Mouse (Mus musculus) lung, embryonic 16.5 days (tissue): ENCODE measurements at regions not wholly inside any gene's neighbourhood (a gene's known extent, or its start where the extent isn't known, plus 50 kb on each side); places are given as distances from the start of the nearest gene placed in this dataset.

Experiments
- ATAC-seq: fragments of 200-750 bp; cut with Nextera tagmentation; 2 replicates; pipeline ENCODE4 v1.8.0; 2017; ENCODE audit warnings: low read depth, mild to moderate bottlenecking, moderate library complexity
- H3K27ac ChIP-seq: fragments of 300-500 bp; sonication (generic); 2 replicates; pipeline ENCODE4 v1.5.1; 2014; ENCODE audit warnings: mild to moderate bottlenecking, control low read depth, low read length
- H3K27me3 ChIP-seq: fragments of 300-500 bp; sonication (generic); 2 replicates; pipeline ENCODE4 v1.6.1; 2014; ENCODE audit warnings: low read depth, low read length, mixed read lengths; ENCODE audit not compliant: control insufficient read depth, insufficient read depth
- H3K36me3 ChIP-seq: fragments of 300-500 bp; sonication (generic); 2 replicates; pipeline ENCODE4 v1.6.1; 2014; ENCODE audit warnings: low read length; ENCODE audit not compliant: control insufficient read depth, insufficient read depth
- H3K4me1 ChIP-seq: fragments of 300-500 bp; sonication (generic); replicated peaks from 2 replicates; pipeline ENCODE4 v1.6.1; 2014; ENCODE audit warnings: low read length, mixed read lengths; ENCODE audit not compliant: control insufficient read depth, insufficient read depth
- H3K4me2 ChIP-seq: fragments of 300-500 bp; sonication (generic); 2 replicates; pipeline ENCODE4 v1.6.1; 2014; ENCODE audit warnings: low read depth, low read length, control low read depth
- H3K4me3 ChIP-seq: fragments of 300-500 bp; sonication (generic); 2 replicates; pipeline ENCODE4 v1.5.1; 2014; ENCODE audit warnings: mild to moderate bottlenecking, low read length, control low read depth
- H3K9ac ChIP-seq: fragments of 300-500 bp; sonication (generic); 2 replicates; pipeline ENCODE4 v1.6.1; 2014; ENCODE audit warnings: low read length, control low read depth
- H3K9me3 ChIP-seq: fragments of 300-500 bp; sonication (generic); 2 replicates; pipeline ENCODE4 v1.6.1; 2016; ENCODE audit warnings: low read length; ENCODE audit not compliant: control insufficient read depth
- WGBS: fragments of 180-500 bp; shearing (Covaris S2); extraction: QIAGEN DNeasy Blood & Tissue Kit; methylation state at CpG from one replicate; pipeline ENCODE4 v1.1.7; 2014; 5-methylcytosine and 5-hydroxymethylcytosine counted together

- WGBS: 78% methylated on average over 2 of the region's 2 CpGs
- no peaks in the 10 kb centered on the region for H3K9me3 ChIP-seq
- H3K27me3 ChIP-seq: no peaks in the 10 kb centered on the region
- no peak overlapping the region for H3K4me3 ChIP-seq
- no peak for ATAC-seq
- no peak overlapping the region for H3K4me2 ChIP-seq
- H3K27ac ChIP-seq: no peak overlapping the region
- H3K4me1 ChIP-seq: no peaks in the 10 kb centered on the region
- H3K9ac ChIP-seq: no peak overlapping the region
- H3K36me3 ChIP-seq: no peaks in the 10 kb centered on the region
Measured at GRCm38 (mm10) chr2:10864451-10864850, 307.5 kb upstream of the Prkcq start.

GRCm38 (mm10) chr2:10874303-10874702, 297.6 kb upstream of the Prkcq start:
- H3K9me3 ChIP-seq: no peaks in the 10 kb centered on the region
- no peaks in the 10 kb centered on the region for H3K4me1 ChIP-seq
- no peak overlapping the region for H3K4me3 ChIP-seq
- H3K9ac ChIP-seq: no peak overlapping the region
- H3K27ac ChIP-seq: no peak overlapping the region
- WGBS: 71% methylated on average over 4 of the region's 4 CpGs
- H3K4me2 ChIP-seq: no peak overlapping the region
- ATAC-seq: no peak
- no peaks in the 10 kb centered on the region for H3K36me3 ChIP-seq
- no peaks in the 10 kb centered on the region for H3K27me3 ChIP-seq

DNA sequence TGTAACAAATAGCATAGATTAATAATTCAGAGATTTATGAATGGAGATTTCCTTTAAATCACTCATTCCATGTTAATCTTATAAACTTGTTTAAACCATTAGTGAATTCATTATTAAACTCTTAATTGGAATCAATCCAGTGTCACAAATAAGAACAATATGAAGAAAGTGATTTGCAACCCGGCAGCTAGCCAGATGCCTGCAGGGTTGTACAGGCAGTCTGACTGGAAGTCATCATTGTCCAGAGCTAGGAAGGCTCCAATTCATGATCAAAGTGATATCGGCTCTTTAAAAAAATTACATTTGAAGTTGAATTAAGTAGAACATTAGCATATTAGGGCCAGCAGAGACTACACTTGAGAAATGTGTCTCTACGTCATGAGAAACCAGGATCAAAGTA, 270.0 kb upstream of the Prkcq start:
- no peaks in the 10 kb centered on the region for H3K4me1 ChIP-seq
- ATAC-seq: no peak
- H3K4me2 ChIP-seq: no peak overlapping the region
- no peak overlapping the region for H3K27ac ChIP-seq
- 69% methylated on average over 3 of the region's 3 CpGs for WGBS
- no peaks in the 10 kb centered on the region for H3K27me3 ChIP-seq
- H3K4me3 ChIP-seq: no peak overlapping the region
- no peak overlapping the region for H3K9ac ChIP-seq
- no peaks in the 10 kb centered on the region for H3K36me3 ChIP-seq
- H3K9me3 ChIP-seq: no peaks in the 10 kb centered on the region

- no peak overlapping the region for H3K27ac ChIP-seq
- H3K4me1 ChIP-seq: no peaks in the 10 kb centered on the region
- H3K9ac ChIP-seq: no peak overlapping the region
- no peaks in the 10 kb centered on the region for H3K9me3 ChIP-seq
- H3K4me3 ChIP-seq: no peak overlapping the region
- H3K27me3 ChIP-seq: no peaks in the 10 kb centered on the region
- no peak overlapping the region for H3K4me2 ChIP-seq
- no peak for ATAC-seq
- no peaks in the 10 kb centered on the region for H3K36me3 ChIP-seq
Measured at GRCm38 (mm10) chr2:10919955-10920354, 252.0 kb upstream of the Prkcq start.

- Histone ChIP-seq H3K9me3 (no peaks in the 10 kb centered on the region), H3K4me3 (no peak overlapping the region), H3K27me3 (no peaks in the 10 kb centered on the region), H3K4me2 (no peak overlapping the region), H3K9ac (no peak overlapping the region), H3K4me1 (no peaks in the 10 kb centered on the region), H3K36me3 (no peaks in the 10 kb centered on the region), H3K27ac (no peak overlapping the region)
- WGBS: 59% methylated on average over 8 of the region's 8 CpGs
- ATAC-seq: no peak
Measured at GRCm38 (mm10) chr2:10920686-10921485, 251.0 kb upstream of the Prkcq start.

GRCm38 (mm10) chr2:10921486-10922450, 250.1 kb upstream of the Prkcq start:
- H3K4me3 ChIP-seq: no peak overlapping the region
- no peaks in the 10 kb centered on the region for H3K4me1 ChIP-seq
- WGBS: 34% methylated on average over 13 of the region's 13 CpGs

GRCm38 (mm10) chr2:10923984-10924383, 247.9 kb upstream of the Prkcq start:
- 68% methylated on average over 4 of the region's 4 CpGs for WGBS
- no peak overlapping the region for H3K9ac ChIP-seq
- no peaks in the 10 kb centered on the region for H3K36me3 ChIP-seq
- no peaks in the 10 kb centered on the region for H3K9me3 ChIP-seq
- H3K27me3 ChIP-seq: no peaks in the 10 kb centered on the region
- no peak overlapping the region for H3K4me2 ChIP-seq
- no peak overlapping the region for H3K27ac ChIP-seq
- H3K4me1 ChIP-seq: no peaks in the 10 kb centered on the region
- ATAC-seq: no peak
- no peak overlapping the region for H3K4me3 ChIP-seq

More at GRCm38 (mm10) chr2:10921486-10922450, 250.1 kb upstream of the Prkcq start:
- H3K4me2 ChIP-seq: no peak overlapping the region
- no peaks in the 10 kb centered on the region for H3K9me3 ChIP-seq
- no peak overlapping the region for H3K27ac ChIP-seq
- no peak overlapping the region for H3K9ac ChIP-seq
- H3K36me3 ChIP-seq: no peaks in the 10 kb centered on the region
- no peaks in the 10 kb centered on the region for H3K27me3 ChIP-seq
- no peak for ATAC-seq

GRCm38 (mm10) chr2:10925361-10925760, 246.5 kb upstream of the Prkcq start:
- Histone ChIP-seq H3K27ac (no peak overlapping the region), H3K9me3 (no peaks in the 10 kb centered on the region), H3K27me3 (no peaks in the 10 kb centered on the region), H3K9ac (no peak overlapping the region), H3K4me3 (no peak overlapping the region), H3K36me3 (no peaks in the 10 kb centered on the region), H3K4me2 (no peak overlapping the region), H3K4me1 (no peaks in the 10 kb centered on the region)
- no peak for ATAC-seq
- 61% methylated on average over 7 of the region's 7 CpGs for WGBS

DNA sequence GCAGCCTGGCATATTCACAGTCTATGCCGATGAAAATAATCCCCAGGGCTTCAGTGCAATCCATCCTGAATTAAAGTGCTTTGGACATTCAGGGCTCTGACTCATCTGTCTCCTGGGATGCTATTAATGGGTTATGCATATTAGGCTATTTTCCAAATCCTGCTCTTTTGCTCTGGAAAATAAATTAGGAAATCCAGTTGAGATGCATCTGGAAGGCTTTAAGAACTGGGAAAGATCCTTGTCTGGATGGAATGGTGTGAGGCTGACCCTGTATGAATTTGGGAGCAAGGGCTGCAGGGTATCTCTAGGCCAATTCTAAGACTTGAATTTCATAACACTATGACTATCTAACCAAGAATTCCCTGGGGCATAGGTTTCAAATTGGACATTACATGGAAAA, 234.5 kb upstream of the Prkcq start:
- ATAC-seq: no peak
- Histone ChIP-seq H3K27me3 (no peaks in the 10 kb centered on the region), H3K4me1 (no peaks in the 10 kb centered on the region), H3K27ac (no peak overlapping the region), H3K9ac (no peak overlapping the region), H3K9me3 (no peaks in the 10 kb centered on the region), H3K4me3 (no peak overlapping the region), H3K36me3 (no peaks in the 10 kb centered on the region), H3K4me2 (no peak overlapping the region)
- 61% methylated on average over 1 of the region's 1 CpGs for WGBS
